12 mouse cellular contexts compared by ENCODE assay signal in genomic region chr5:29029957-29030356, GRCm38 (mm10).
"Had no signal": no experiment of that assay in that cellular context is flagged by ENCODE, and none has a peak within 500 bp of the region (broad histone marks: within the 10 kb centered on the region; RNA-seq: fewer than 3 reads in every experiment).

No protein-coding gene starts in this region.

- DNase-seq: kidney, postnatal 36 days; layer of hippocampus, adult 9-11 months; layer of hippocampus, postnatal 36 days; right cerebral cortex, postnatal 14 days; thymus, adult 18-20 months; thymus, postnatal 14 days had no signal

- H3K27ac ChIP-seq: kidney, postnatal 0 days; limb, embryonic 15.5 days; liver, embryonic 12.5 days; midbrain, embryonic 12.5 days had no signal

- H3K27me3 ChIP-seq: limb, embryonic 15.5 days; liver, embryonic 12.5 days; midbrain, embryonic 12.5 days had no signal

- H3K9ac ChIP-seq: limb, embryonic 15.5 days; liver, embryonic 12.5 days; lung, embryonic 14.5 days; midbrain, embryonic 12.5 days had no signal

- H3K4me2 ChIP-seq: limb, embryonic 15.5 days; liver, embryonic 12.5 days; lung, embryonic 14.5 days; midbrain, embryonic 12.5 days had no signal

- H3K9me3 ChIP-seq: limb, embryonic 15.5 days; liver, embryonic 12.5 days; midbrain, embryonic 12.5 days had no signal

- H3K4me1 ChIP-seq: limb, embryonic 15.5 days; liver, embryonic 12.5 days; midbrain, embryonic 12.5 days had no signal

- H3K36me3 ChIP-seq: limb, embryonic 15.5 days; liver, embryonic 12.5 days; midbrain, embryonic 12.5 days had no signal

- H3K4me3 ChIP-seq: limb, embryonic 15.5 days; liver, embryonic 12.5 days; midbrain, embryonic 12.5 days had no signal

- ATAC-seq: liver, embryonic 12.5 days; midbrain, embryonic 16.5 days had no signal
